Mouse (Mus musculus) cerebellum, adult 18-20 months (tissue): Measurements from ENCODE around the gene Zfp598.
"Not testable (repeated sequence)": the region's sequence is repeated elsewhere in the genome, so short reads cannot be mapped to it uniquely, and the experiment has no call there.

Experiments used
- DNase-seq, 2 experiments: peaks; one replicate each; pipeline ENCODE4 v3.0.0; 2021

The Zfp598 gene

GRCm38 (mm10) chr17:24648731-24649377, 20.6 kb upstream of the Zfp598 start:
- DNase-seq = peak; percentile 59 to 65

DNA sequence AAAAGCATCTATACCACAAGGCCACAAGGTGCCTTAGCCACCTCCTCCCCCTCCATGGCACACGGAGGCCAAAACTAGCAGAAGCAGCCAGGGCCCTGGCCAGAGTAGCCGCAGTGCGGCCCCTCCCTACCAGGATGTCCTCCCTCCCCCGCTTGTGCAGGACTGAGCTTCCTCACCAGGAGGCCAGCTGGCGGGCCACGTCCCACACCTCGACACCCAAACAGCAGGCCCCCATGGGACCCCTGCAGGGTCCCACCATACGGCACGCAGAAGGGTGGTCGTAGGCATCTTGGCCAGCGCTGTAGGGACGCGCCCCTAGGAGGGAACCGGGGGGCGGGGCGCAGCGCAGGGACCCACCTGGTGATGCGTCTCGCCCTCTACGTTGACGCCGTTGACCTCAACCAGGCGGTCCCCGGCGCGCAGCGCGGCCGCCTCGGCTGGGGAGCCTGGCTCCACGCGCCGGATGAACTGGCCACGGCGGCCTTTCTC, 19.9 kb upstream of the Zfp598 start:
- DNase-seq = peak; percentile 75 to 78

GRCm38 (mm10) chr17:24650070-24650616, 19.3 kb upstream of the Zfp598 start, which contains the start of gene Slc9a3r2:
Slc9a3r2 (minus strand) TSS chr17:24650327.
- peak; percentile 77 to 84 for DNase-seq

DNA sequence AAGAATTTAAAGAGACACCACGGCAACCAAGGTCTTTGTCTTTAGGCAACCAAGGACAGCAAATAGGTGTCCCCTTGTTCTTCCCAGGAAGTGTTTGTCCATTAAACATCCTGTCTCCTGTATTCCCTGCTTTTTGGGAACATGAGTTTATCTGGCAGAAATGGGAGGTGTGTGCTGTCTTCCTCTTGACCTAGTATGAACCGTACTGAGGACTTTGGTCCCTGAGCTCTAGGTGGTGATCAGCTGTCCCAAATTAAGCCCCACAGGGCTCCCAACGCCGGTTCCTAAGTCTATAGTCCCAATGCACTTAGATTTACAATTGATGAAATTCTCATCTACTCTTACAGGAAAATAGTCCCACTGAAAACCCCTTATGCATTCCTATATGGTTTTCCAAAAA, 18.7 kb upstream of the Zfp598 start:
- no peak for DNase-seq

DNA sequence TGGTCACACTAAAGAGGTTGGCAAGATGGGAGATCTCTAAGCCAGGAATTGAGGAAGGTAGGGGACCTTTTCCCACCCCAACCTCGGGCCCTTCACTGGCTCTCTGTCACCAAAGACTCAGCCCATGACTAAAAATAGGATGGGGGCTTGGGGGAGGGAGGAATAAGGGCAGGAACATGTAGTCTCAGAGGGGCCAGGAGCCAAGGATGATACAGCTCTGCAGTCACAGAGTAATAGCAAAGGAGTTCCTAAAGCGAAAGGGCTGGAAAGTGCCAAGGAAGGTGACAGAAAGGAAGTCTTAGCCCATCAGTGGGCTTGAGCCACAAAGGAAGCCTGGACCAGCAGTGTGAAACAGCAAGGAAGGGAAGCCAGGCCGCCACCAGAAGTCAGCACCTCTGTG, 17.7 kb upstream of the Zfp598 start:
- no peak for DNase-seq

DNA sequence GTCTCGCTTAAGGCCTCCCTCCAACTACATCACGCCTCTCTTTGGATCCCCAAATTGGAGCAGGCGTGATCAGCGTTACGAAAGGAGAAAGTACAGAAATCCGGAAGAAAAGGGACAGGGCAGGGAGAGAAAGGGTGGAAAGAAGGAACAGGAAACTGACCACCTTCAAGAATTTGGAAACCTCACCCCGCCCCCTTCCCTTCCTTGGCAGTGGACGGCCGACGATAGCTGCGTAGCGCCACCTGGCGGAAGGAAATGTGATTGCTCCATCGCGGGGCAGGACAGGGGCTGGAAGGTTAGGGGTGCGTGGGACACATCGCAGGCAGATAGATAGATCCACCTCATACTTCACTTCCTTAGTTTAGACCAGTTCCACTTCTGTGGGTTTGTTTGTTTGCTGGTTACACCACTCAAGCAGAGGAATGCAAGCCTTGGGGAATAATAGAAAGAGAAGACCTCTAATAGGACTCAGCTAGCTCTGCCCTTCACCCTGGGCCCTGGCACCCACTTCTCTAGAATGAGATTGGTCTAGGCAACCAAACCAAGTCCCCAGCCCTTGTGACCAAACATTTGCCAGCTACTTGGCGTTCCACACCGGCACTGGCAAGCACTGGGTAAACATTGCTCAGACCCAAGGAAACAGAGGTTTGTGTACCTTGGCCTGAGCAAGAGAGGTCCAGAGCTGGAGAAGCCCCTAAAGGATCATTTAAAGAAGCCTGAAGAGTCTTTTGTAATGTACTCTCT, 15.3 kb upstream of the Zfp598 start:
- DNase-seq = peak; percentile 78 to 84

- DNase-seq = no peak
Observed at GRCm38 (mm10) chr17:24654969-24655368, 14.5 kb upstream of the Zfp598 start.

- no peak for DNase-seq
Observed at GRCm38 (mm10) chr17:24658017-24658758, 11.3 kb upstream of the Zfp598 start, which contains the start of gene Npw. Npw (minus strand) TSS chr17:24658457.

DNA sequence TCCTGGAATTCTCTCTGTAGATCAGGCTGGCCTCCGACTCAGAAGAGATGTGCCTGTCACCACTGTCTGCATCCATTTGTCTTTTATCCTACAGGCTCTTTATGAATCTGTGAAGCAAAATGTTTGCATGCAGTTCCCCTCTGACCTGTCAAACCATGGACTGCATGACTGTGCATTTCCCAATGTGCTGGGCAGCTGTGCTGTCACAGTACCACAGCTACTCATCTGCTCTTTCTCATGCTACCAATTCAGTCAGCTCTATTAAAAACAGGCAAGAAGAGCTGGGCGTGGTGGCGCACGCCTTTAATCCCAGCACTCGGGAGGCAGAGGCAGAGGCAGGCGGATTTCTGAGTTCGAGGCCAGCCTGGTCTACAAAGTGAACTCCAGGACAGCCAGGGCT, 2.5 kb upstream of the Zfp598 start:
- not testable (repeated sequence) for DNase-seq

- DNase-seq = peak; percentile 79 to 88
Observed at GRCm38 (mm10) chr17:24667416-24667815, 2.1 kb upstream of the Zfp598 start.

DNA sequence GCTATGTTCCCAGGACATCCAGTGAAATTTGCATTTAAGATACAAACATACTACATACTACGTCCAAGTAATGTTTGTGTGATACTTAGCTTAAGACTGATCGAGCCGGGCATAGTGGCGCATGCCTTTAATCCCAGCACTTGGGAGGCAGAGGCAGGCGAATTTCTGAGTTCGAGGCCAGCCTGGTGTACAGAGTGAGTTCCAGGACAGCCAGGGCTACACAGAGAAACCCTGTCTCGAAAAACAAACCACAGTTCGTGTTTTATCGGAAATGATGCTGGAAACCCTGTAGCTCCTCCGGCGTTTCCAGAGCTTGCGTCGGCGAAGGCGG, 308 bp upstream of the Zfp598 start:
- not testable (repeated sequence) for DNase-seq

DNA sequence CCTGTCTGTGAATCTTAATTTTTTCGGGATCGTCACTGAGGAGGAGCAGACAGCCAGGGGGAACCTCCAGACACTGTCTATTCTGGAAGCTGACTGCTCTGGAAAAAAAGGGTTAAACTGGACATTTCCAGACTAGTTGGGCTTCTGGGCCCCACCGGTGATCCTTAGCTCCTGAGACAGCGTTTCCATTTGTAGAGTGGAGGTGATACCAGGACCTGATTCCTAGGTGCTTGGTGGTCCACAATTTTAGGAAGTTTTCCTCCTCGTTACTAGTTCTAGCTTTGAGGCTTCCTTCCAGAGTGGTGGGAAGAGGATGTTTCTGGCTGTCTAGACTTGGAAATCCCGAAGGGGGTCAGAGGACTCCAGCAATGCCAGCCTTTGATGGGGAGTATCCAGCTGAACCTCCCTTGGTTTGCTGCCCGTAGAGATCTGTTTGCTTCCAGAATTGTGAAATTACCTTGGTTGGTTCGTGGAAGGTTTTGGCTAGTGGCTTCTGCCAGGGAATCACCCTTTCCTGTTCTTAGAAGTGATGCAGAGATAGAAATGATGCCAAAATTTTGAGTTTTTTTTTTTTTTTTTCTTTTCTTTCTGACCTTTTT, 858 bp downstream of the Zfp598 start:
- peak in 1 of 2 experiments; percentile 12 for DNase-seq

- no peak for DNase-seq
Observed at GRCm38 (mm10) chr17:24671346-24671745, 1.9 kb downstream of the Zfp598 start.

DNA sequence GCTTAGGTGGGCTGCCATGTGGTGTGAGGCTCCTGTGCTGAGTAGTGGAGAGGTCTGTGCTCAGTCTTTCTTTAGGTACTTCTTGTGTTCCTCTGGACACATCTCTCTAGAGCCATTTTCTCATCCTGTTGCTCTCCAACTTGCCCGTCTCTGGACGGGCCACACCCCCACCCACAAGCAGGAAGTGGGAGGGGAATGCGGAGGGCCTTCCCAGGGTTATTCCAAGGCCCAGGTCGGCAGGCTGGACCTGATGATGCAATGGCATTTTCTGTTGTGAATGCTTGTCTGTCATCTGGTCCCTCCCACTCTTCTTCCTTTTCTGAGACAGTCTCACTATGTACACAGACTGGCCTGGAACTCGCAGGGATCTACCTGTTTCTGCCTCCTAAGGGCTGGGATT, 2.7 kb downstream of the Zfp598 start:
- peak in 1 of 2 experiments; percentile 10 for DNase-seq

DNA sequence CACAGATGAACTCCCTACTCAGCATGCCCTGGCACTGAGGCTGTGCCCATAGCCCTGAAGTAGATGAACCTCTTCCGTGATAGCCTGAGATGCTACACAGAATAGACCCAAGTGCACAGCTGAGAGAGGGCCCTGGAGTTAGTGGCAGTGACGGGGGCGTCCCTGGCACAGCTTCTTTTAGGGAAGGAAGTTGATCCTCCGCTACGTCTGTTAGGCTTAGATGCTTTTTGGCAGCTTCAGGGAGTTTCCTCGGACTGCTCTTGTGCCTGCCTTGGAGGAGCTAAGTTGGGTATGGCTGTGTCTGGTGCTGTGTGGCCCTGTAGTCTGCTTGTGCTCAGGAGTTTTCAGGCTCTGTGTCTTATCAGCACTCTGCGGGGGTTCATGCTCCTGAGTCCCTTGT, 4.8 kb downstream of the Zfp598 start:
- peak in 1 of 2 experiments; percentile 15 for DNase-seq

DNA sequence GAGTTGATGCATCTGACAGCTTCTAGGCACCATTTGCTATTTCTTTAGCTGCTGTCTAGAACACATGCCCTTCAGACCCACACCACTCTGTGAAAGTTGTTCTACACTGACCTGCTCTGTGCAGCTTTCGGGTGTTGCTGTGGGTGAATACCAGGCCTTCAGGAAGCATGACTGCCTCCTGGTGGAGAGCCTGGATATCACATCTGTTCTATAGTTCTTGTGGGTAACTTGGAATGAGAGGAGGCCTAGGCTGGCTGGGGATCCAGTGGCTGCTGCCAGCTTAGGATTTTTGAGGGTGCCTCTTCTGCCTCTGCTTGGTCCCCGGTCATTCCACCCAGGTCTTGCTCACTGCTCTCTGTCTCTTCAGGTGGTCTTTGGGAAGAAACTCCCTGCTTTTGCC, 6.7 kb downstream of the Zfp598 start:
- DNase-seq = peak; percentile 71 to 73

DNA sequence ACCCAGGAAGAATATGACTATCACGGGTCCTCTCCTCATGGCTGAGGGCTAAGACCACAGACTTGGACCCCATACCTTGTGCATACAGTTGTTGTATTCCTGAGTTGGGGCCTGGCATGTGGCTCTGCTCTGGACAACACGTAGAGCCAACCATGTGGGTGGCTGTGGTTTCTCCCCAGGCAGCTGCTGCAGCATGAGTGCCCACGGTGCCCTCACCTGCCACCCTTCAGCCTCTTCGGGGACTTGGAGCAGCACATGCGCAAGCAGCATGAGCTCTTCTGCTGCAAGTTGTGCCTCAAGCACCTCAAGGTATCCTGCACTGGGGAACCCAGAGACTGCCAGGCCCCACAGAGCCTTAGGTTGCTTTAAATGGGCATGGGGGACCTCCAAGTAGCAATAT, 7.4 kb downstream of the Zfp598 start:
- no peak for DNase-seq

DNA sequence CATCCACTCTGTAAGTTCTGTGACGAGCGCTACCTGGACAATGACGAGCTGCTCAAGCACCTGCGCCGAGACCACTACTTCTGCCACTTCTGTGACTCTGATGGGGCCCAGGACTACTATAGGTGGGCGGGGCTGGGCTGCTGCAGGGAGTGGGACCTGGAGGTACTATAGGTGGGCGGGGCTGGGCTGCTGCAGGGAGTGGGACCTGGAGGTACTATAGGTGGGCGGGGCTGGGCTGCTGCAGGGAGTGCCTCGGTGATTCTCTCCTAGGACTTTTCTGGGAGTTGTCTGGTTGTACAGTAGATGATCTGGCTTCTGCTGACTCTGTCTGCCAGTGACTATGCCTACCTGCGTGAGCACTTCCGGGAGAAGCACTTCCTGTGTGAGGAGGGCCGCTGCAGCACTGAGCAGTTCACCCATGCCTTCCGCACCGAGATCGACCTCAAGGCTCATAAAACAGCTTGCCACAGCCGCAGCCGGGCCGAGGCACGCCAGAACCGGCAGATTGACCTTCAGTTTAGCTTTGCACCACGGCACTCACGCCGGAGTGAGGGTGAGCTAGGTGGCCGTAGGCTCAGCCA, 8.1 kb downstream of the Zfp598 start:
- peak in 1 of 2 experiments; percentile 2 for DNase-seq

DNA sequence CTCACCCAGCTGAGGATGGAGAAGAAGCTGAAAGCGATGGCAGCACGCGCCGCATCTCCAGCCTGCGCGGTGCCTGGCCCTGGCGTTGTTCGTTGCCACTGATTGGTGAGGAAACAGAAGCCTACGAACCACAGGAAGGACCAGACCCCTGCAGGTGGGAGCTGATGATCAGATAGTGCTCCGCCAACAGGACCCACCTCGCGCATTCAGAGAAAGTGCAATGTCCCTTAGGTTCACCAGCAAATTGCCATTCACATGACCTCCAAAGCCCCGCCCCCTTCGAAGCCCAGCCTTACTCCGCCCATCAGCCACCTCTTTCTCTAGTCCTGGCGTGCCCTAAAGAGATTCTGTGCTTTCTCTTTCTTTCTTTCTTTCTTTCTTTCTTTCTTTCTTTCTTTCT, 17.0 kb downstream of the Zfp598 start:
- DNase-seq = peak in 1 of 2 experiments; percentile 38

GRCm38 (mm10) chr17:24687146-24687595, 17.7 kb downstream of the Zfp598 start:
- peak; percentile 53 to 54 for DNase-seq

DNA sequence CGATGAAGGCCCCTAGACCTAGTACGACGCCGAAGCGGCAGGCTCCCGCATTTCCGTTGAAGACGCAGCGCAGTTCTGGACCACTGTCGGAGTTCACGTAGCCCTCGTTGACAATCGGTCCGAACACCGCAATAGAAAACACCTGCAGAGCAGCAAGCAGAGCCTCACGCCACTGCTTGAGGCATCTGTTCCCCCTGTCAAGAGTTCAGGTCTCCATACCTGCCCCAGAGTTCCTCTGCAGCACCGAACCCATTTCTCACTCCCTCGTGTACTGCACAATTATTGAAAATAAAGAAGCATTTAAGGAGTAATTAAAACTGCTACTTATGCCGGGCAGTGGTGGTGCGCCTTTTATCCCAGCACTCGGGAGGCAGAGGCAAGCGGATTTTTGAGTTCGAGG, 18.1 kb downstream of the Zfp598 start:
- no peak for DNase-seq
